Mouse (Mus musculus): Measurements from ENCODE around the gene Dyrk1a. TPM values are rescaled to one million over a fixed set of nuclear protein-coding genes. Genes with fewer than 3 reads are reported as not detected.

Dyrk1a gene
- polyA plus RNA-seq, 1 experiment from 2014 or later: 4.0 TPM

GRCm38 (mm10) chr16:94579348-94579747 lies 9.5 kb downstream of the Dyrk1a start:
- no peaks in the 10 kb centered on the region for H3K9me3 ChIP-seq (replicated peaks; ENCODE audit: control insufficient read depth, low read length)
- no peaks in the 10 kb centered on the region for H3K27me3 ChIP-seq (ENCODE audit: control insufficient read depth, insufficient read depth, low read depth, low read length)
- no peaks in the 10 kb centered on the region for H3K36me3 ChIP-seq (ENCODE audit: control insufficient read depth, insufficient read depth)
- no peak for ATAC-seq (ENCODE audit: low read depth)
- no peak overlapping the region for H3K4me3 ChIP-seq (ENCODE audit: low read depth, low read length)
- no peak overlapping the region for H3K4me2 ChIP-seq (ENCODE audit: low read depth, low read length)
- WGBS (ENCODE audit: insufficient replicate concordance): 64% methylated on average over 4 of the region's 4 CpGs
- no peak overlapping the region for H3K27ac ChIP-seq (ENCODE audit: low read length)
- no peak overlapping the region for H3K9ac ChIP-seq (ENCODE audit: low read depth, low read length)
- peaks cover 41% of the 10 kb centered on the region for H3K4me1 ChIP-seq (ENCODE audit: control insufficient read depth, low read depth, low read length)

- Histone ChIP-seq H3K9me3 (replicated peaks; ENCODE audit: control insufficient read depth, low read length) (no peaks in the 10 kb centered on the region), H3K4me3 (ENCODE audit: low read depth, low read length) (no peak overlapping the region), H3K27me3 (ENCODE audit: control insufficient read depth, insufficient read depth, low read depth, low read length) (no peaks in the 10 kb centered on the region), H3K36me3 (ENCODE audit: control insufficient read depth, insufficient read depth) (no peaks in the 10 kb centered on the region), H3K27ac (ENCODE audit: low read length) (peak overlapping the region; percentile 44), H3K4me1 (ENCODE audit: control insufficient read depth, low read depth, low read length) (peaks cover 32% of the 10 kb centered on the region), H3K4me2 (ENCODE audit: low read depth, low read length) (no peak overlapping the region), H3K9ac (ENCODE audit: low read depth, low read length) (no peak overlapping the region)
- ATAC-seq (ENCODE audit: low read depth): peak; percentile 33; the same call in 1 of the 2 replicates
- WGBS (ENCODE audit: insufficient replicate concordance): 43% methylated on average over 7 of the region's 7 CpGs
Measured at GRCm38 (mm10) chr16:94580844-94581405, 11.1 kb downstream of the Dyrk1a start.

GRCm38 (mm10) chr16:94586349-94586990 lies 16.7 kb downstream of the Dyrk1a start:
- H3K27me3 ChIP-seq (ENCODE audit: control insufficient read depth, insufficient read depth, low read depth, low read length): no peaks in the 10 kb centered on the region
- H3K4me3 ChIP-seq (ENCODE audit: low read depth, low read length): no peak overlapping the region
- H3K9me3 ChIP-seq (replicated peaks; ENCODE audit: control insufficient read depth, low read length): no peaks in the 10 kb centered on the region
- H3K36me3 ChIP-seq (ENCODE audit: control insufficient read depth, insufficient read depth): no peaks in the 10 kb centered on the region
- no peak overlapping the region for H3K9ac ChIP-seq (ENCODE audit: low read depth, low read length)
- H3K4me1 ChIP-seq (ENCODE audit: control insufficient read depth, low read depth, low read length): peaks cover 22% of the 10 kb centered on the region
- no peak for ATAC-seq (ENCODE audit: low read depth)
- no peak overlapping the region for H3K4me2 ChIP-seq (ENCODE audit: low read depth, low read length)
- H3K27ac ChIP-seq (ENCODE audit: low read length): no peak overlapping the region
- WGBS (ENCODE audit: insufficient replicate concordance): 56% methylated on average over 7 of the region's 7 CpGs

DNA sequence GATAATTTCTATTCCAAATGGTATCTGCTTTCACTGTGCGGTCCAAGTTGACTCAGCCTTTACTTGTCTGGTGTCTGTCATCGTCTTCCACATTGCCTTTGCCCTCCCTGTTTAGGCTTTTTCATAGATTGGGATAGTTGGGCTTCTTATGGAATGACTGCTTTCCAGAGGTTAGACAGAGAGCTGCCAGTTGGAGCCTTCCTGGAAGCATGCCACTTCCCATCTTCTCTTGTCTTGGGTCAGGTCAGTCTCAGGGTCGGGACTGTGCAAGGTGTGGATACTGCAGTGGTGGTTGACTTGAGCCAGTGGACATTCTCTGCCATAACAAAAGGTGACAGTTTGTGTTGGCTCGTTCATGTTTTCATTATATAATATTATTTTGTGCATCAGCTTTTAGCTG lies 17.7 kb downstream of the Dyrk1a start:
- H3K9ac ChIP-seq (ENCODE audit: low read depth, low read length): no peak overlapping the region
- peaks cover 20% of the 10 kb centered on the region for H3K4me1 ChIP-seq (ENCODE audit: control insufficient read depth, low read depth, low read length)
- no peak overlapping the region for H3K4me2 ChIP-seq (ENCODE audit: low read depth, low read length)
- WGBS (ENCODE audit: insufficient replicate concordance): 72% methylated on average over 4 of the region's 4 CpGs
- no peak overlapping the region for H3K4me3 ChIP-seq (ENCODE audit: low read depth, low read length)
- no peaks in the 10 kb centered on the region for H3K27me3 ChIP-seq (ENCODE audit: control insufficient read depth, insufficient read depth, low read depth, low read length)
- no peak for ATAC-seq (ENCODE audit: low read depth)
- H3K27ac ChIP-seq (ENCODE audit: low read length): no peak overlapping the region
- no peaks in the 10 kb centered on the region for H3K36me3 ChIP-seq (ENCODE audit: control insufficient read depth, insufficient read depth)
- no peaks in the 10 kb centered on the region for H3K9me3 ChIP-seq (replicated peaks; ENCODE audit: control insufficient read depth, low read length)

GRCm38 (mm10) chr16:94588171-94588570 lies 18.4 kb downstream of the Dyrk1a start:
- no peak for ATAC-seq (ENCODE audit: low read depth)

GRCm38 (mm10) chr16:94588974-94589373 lies 19.2 kb downstream of the Dyrk1a start:
- no peak overlapping the region for H3K4me2 ChIP-seq (ENCODE audit: low read depth, low read length)
- no peaks in the 10 kb centered on the region for H3K9me3 ChIP-seq (replicated peaks; ENCODE audit: control insufficient read depth, low read length)

More at GRCm38 (mm10) chr16:94588171-94588570, 18.4 kb downstream of the Dyrk1a start:
- H3K4me1 ChIP-seq (ENCODE audit: control insufficient read depth, low read depth, low read length): peaks cover 20% of the 10 kb centered on the region
- H3K9me3 ChIP-seq (replicated peaks; ENCODE audit: control insufficient read depth, low read length): no peaks in the 10 kb centered on the region
- no peak overlapping the region for H3K4me2 ChIP-seq (ENCODE audit: low read depth, low read length)
- no peaks in the 10 kb centered on the region for H3K27me3 ChIP-seq (ENCODE audit: control insufficient read depth, insufficient read depth, low read depth, low read length)
- 74% methylated on average over 8 of the region's 8 CpGs for WGBS (ENCODE audit: insufficient replicate concordance)
- no peaks in the 10 kb centered on the region for H3K36me3 ChIP-seq (ENCODE audit: control insufficient read depth, insufficient read depth)
- H3K4me3 ChIP-seq (ENCODE audit: low read depth, low read length): no peak overlapping the region
- H3K9ac ChIP-seq (ENCODE audit: low read depth, low read length): no peak overlapping the region
- no peak overlapping the region for H3K27ac ChIP-seq (ENCODE audit: low read length)

DNA sequence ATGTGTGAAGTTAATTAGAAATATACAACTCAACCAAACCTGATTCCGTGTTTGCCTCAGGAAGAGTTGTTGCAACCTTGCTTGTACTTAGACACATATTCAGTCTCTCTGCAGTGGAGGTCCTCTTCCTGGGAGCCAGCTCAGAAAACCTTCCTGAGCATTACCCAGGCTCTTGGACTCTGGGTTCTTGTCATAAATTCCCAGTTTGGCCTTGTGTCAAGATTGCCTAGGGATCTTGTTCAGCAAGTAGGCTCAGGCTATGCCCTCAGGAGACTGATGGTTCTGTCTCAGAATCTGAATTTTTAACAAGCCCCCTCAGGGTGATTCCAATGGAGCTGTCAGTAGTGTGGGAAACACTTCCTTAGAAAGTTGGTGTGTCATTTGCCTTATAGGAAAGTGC lies 19.8 kb downstream of the Dyrk1a start:
- H3K36me3 ChIP-seq (ENCODE audit: control insufficient read depth, insufficient read depth): no peaks in the 10 kb centered on the region
- H3K4me2 ChIP-seq (ENCODE audit: low read depth, low read length): no peak overlapping the region
- no peaks in the 10 kb centered on the region for H3K9me3 ChIP-seq (replicated peaks; ENCODE audit: control insufficient read depth, low read length)
- H3K4me3 ChIP-seq (ENCODE audit: low read depth, low read length): no peak overlapping the region
- no peak for ATAC-seq (ENCODE audit: low read depth)
- no peak overlapping the region for H3K9ac ChIP-seq (ENCODE audit: low read depth, low read length)
- no peaks in the 10 kb centered on the region for H3K27me3 ChIP-seq (ENCODE audit: control insufficient read depth, insufficient read depth, low read depth, low read length)
- H3K27ac ChIP-seq (ENCODE audit: low read length): no peak overlapping the region
- H3K4me1 ChIP-seq (ENCODE audit: control insufficient read depth, low read depth, low read length): peaks cover 24% of the 10 kb centered on the region
- 77% methylated on average over 1 of the region's 1 CpGs for WGBS (ENCODE audit: insufficient replicate concordance)

More at GRCm38 (mm10) chr16:94588974-94589373, 19.2 kb downstream of the Dyrk1a start:
- ATAC-seq (ENCODE audit: low read depth): no peak
- H3K27me3 ChIP-seq (ENCODE audit: control insufficient read depth, insufficient read depth, low read depth, low read length): no peaks in the 10 kb centered on the region
- peaks cover 24% of the 10 kb centered on the region for H3K4me1 ChIP-seq (ENCODE audit: control insufficient read depth, low read depth, low read length)
- no peak overlapping the region for H3K4me3 ChIP-seq (ENCODE audit: low read depth, low read length)
- no peaks in the 10 kb centered on the region for H3K36me3 ChIP-seq (ENCODE audit: control insufficient read depth, insufficient read depth)
- WGBS (ENCODE audit: insufficient replicate concordance): 62% methylated on average over 6 of the region's 6 CpGs
- H3K9ac ChIP-seq (ENCODE audit: low read depth, low read length): no peak overlapping the region
- no peak overlapping the region for H3K27ac ChIP-seq (ENCODE audit: low read length)

DNA sequence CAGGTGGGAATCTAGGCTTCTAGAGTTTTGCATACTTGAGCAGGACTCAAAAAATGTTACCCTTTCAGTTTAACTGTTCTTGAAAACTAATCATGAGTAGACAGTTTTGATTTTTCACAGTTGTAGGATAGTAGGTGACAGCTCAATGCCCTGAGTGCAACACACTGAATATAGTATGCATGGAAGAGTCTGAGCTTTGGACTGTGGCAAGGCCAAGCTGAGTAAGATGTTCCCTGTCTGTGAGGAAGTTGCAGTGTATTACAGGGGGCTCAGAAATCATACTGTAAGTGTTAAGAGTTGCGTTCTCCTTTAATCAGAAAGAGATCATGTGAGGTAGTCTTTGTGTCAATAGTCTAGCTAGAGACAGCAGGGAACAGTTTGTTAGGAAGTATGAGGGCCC lies 20.4 kb downstream of the Dyrk1a start:
- no peaks in the 10 kb centered on the region for H3K27me3 ChIP-seq (ENCODE audit: control insufficient read depth, insufficient read depth, low read depth, low read length)
- no peaks in the 10 kb centered on the region for H3K9me3 ChIP-seq (replicated peaks; ENCODE audit: control insufficient read depth, low read length)
- H3K27ac ChIP-seq (ENCODE audit: low read length): no peak overlapping the region
- no peaks in the 10 kb centered on the region for H3K36me3 ChIP-seq (ENCODE audit: control insufficient read depth, insufficient read depth)
- H3K4me3 ChIP-seq (ENCODE audit: low read depth, low read length): no peak overlapping the region
- no peak overlapping the region for H3K4me2 ChIP-seq (ENCODE audit: low read depth, low read length)
- no peak for ATAC-seq (ENCODE audit: low read depth)
- no peak overlapping the region for H3K9ac ChIP-seq (ENCODE audit: low read depth, low read length)
- peaks cover 24% of the 10 kb centered on the region for H3K4me1 ChIP-seq (ENCODE audit: control insufficient read depth, low read depth, low read length)
- WGBS (ENCODE audit: insufficient replicate concordance): 71% methylated on average over 1 of the region's 1 CpGs

DNA sequence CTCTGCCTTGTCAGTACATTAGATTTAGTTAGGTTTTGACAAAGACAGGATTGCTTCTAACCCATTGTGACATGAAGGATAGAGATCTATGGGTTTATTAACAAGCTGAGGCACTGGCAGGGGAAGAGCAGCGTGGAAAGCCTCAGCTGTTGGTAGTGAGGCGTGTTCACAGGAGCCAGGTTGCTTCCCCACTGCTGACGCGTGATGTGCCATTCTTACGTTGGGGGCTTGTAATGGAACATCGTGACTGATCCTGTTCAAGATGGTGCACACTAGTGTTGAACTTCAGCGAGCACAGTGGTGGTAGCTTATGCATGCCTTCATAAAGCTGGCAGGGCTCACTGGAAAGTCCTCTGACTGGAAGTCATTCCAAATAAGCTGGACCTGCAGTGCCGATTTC lies 21.2 kb downstream of the Dyrk1a start:
- no peak overlapping the region for H3K27ac ChIP-seq (ENCODE audit: low read length)
- no peak overlapping the region for H3K4me3 ChIP-seq (ENCODE audit: low read depth, low read length)
- H3K27me3 ChIP-seq (ENCODE audit: control insufficient read depth, insufficient read depth, low read depth, low read length): no peaks in the 10 kb centered on the region
- no peaks in the 10 kb centered on the region for H3K36me3 ChIP-seq (ENCODE audit: control insufficient read depth, insufficient read depth)
- no peak overlapping the region for H3K4me2 ChIP-seq (ENCODE audit: low read depth, low read length)
- no peak overlapping the region for H3K9ac ChIP-seq (ENCODE audit: low read depth, low read length)
- ATAC-seq (ENCODE audit: low read depth): no peak
- WGBS (ENCODE audit: insufficient replicate concordance): 82% methylated on average over 8 of the region's 8 CpGs
- H3K4me1 ChIP-seq (ENCODE audit: control insufficient read depth, low read depth, low read length): peaks cover 24% of the 10 kb centered on the region
- H3K9me3 ChIP-seq (replicated peaks; ENCODE audit: control insufficient read depth, low read length): no peaks in the 10 kb centered on the region

Data from liver, embryonic 16.5 days (tissue).